Mouse (Mus musculus): ENCODE data around the gene Clip4. TPM values are rescaled to one million over a fixed set of nuclear protein-coding genes. Genes with fewer than 3 reads are reported as not detected.
A peak's percentile ranks its signal among the peaks of the same experiment; 100 is the strongest.

Clip4 gene
- polyA plus RNA-seq, 1 experiment from 2014 or later, result 15.3 TPM

- Histone ChIP-seq H3K4me1 (ENCODE audit: control insufficient read depth, insufficient read depth, low read length) (peaks cover 2% of the 10 kb centered on the region; the same call in 1 of the 2 replicates), H3K4me2 (ENCODE audit: low read depth, low read length) (no peak overlapping the region), H3K27me3 (replicated peaks; ENCODE audit: control insufficient read depth, insufficient read depth, low read length) (no peaks in the 10 kb centered on the region), H3K4me3 (ENCODE audit: low read depth, low read length) (no peak overlapping the region), H3K9me3 (ENCODE audit: control insufficient read depth, low read length) (peaks cover 9% of the 10 kb centered on the region; the same call in 1 of the 2 replicates), H3K27ac (replicated peaks; ENCODE audit: low read depth, low read length) (no peak overlapping the region), H3K9ac (ENCODE audit: low read depth, low read length) (no peak overlapping the region), H3K36me3 (ENCODE audit: control insufficient read depth, insufficient read depth, low read length) (no peaks in the 10 kb centered on the region)
- DNase-seq (ENCODE audit: low spot score), result peak; percentile 80
- ATAC-seq (ENCODE audit: low read depth), result peak; percentile 27; the same call in 1 of the 2 replicates
- 51% methylated on average over 4 of the region's 4 CpGs for WGBS
Observed at GRCm38 (mm10) chr17:71780945-71781344, 12.7 kb downstream of the Clip4 start.

GRCm38 (mm10) chr17:71782242-71782698 lies 14.0 kb downstream of the Clip4 start:
- peak; percentile 88 for ATAC-seq (ENCODE audit: low read depth)
- no CpG with 5 or more reads among the region's 29 CpGs for WGBS
- peak; percentile 52 for DNase-seq (ENCODE audit: low spot score)
- H3K4me2 ChIP-seq (ENCODE audit: low read depth, low read length), result peak overlapping the region; percentile 83
- peak overlapping the region; percentile 65; the same call in 1 of the 2 replicates for H3K27ac ChIP-seq (replicated peaks; ENCODE audit: low read depth, low read length)
- H3K4me1 ChIP-seq (ENCODE audit: control insufficient read depth, insufficient read depth, low read length), result peaks cover 2% of the 10 kb centered on the region; the same call in 1 of the 2 replicates
- no peaks in the 10 kb centered on the region for H3K27me3 ChIP-seq (replicated peaks; ENCODE audit: control insufficient read depth, insufficient read depth, low read length)
- H3K4me3 ChIP-seq (ENCODE audit: low read depth, low read length), result peak overlapping the region; percentile 78
- H3K9ac ChIP-seq (ENCODE audit: low read depth, low read length), result peak overlapping the region; percentile 82
- peaks cover 9% of the 10 kb centered on the region; the same call in 1 of the 2 replicates for H3K9me3 ChIP-seq (ENCODE audit: control insufficient read depth, low read length)
- H3K36me3 ChIP-seq (ENCODE audit: control insufficient read depth, insufficient read depth, low read length), result no peaks in the 10 kb centered on the region

- Histone ChIP-seq H3K9me3 (ENCODE audit: control insufficient read depth, low read length) (peaks cover 9% of the 10 kb centered on the region; the same call in 1 of the 2 replicates), H3K36me3 (ENCODE audit: control insufficient read depth, insufficient read depth, low read length) (no peaks in the 10 kb centered on the region), H3K4me1 (ENCODE audit: control insufficient read depth, insufficient read depth, low read length) (peaks cover 2% of the 10 kb centered on the region; the same call in 1 of the 2 replicates), H3K4me3 (ENCODE audit: low read depth, low read length) (peak overlapping the region; percentile 78), H3K27ac (replicated peaks; ENCODE audit: low read depth, low read length) (peak overlapping the region; percentile 65), H3K27me3 (replicated peaks; ENCODE audit: control insufficient read depth, insufficient read depth, low read length) (no peaks in the 10 kb centered on the region), H3K4me2 (ENCODE audit: low read depth, low read length) (peak overlapping the region; percentile 83), H3K9ac (ENCODE audit: low read depth, low read length) (peak overlapping the region; percentile 82)
- peak; percentile 41; the same call in 1 of the 2 replicates for ATAC-seq (ENCODE audit: low read depth)
- 0% methylated on average over 20 of the region's 59 CpGs for WGBS
- DNase-seq (ENCODE audit: low spot score), result peak; percentile 34
Observed at GRCm38 (mm10) chr17:71782699-71783365, 14.6 kb downstream of the Clip4 start.

GRCm38 (mm10) chr17:71783366-71783735 lies 15.1 kb downstream of the Clip4 start:
- peak overlapping the region; percentile 82 for H3K9ac ChIP-seq (ENCODE audit: low read depth, low read length)
- peak; percentile 27 for DNase-seq (ENCODE audit: low spot score)

GRCm38 (mm10) chr17:71786456-71786855 lies 18.2 kb downstream of the Clip4 start:
- Histone ChIP-seq H3K36me3 (ENCODE audit: control insufficient read depth, insufficient read depth, low read length) (0 out of 2 replicates have a peak, but pooled peaks cover 4% of the 10 kb centered on the region), H3K9me3 (ENCODE audit: control insufficient read depth, low read length) (0 out of 2 replicates have a peak, but pooled peaks cover 6% of the 10 kb centered on the region), H3K9ac (ENCODE audit: low read depth, low read length) (no peak overlapping the region), H3K27ac (replicated peaks; ENCODE audit: low read depth, low read length) (no peak overlapping the region), H3K4me3 (ENCODE audit: low read depth, low read length) (no peak overlapping the region), H3K4me2 (ENCODE audit: low read depth, low read length) (no peak overlapping the region), H3K4me1 (ENCODE audit: control insufficient read depth, insufficient read depth, low read length) (peaks cover 2% of the 10 kb centered on the region; the same call in 1 of the 2 replicates), H3K27me3 (replicated peaks; ENCODE audit: control insufficient read depth, insufficient read depth, low read length) (no peaks in the 10 kb centered on the region)
- DNase-seq (ENCODE audit: low spot score) (no peak), ATAC-seq (ENCODE audit: low read depth) (no peak)

More at GRCm38 (mm10) chr17:71783366-71783735, 15.1 kb downstream of the Clip4 start:
- Histone ChIP-seq H3K4me2 (ENCODE audit: low read depth, low read length) (peak overlapping the region; percentile 83), H3K27ac (replicated peaks; ENCODE audit: low read depth, low read length) (no peak overlapping the region), H3K9me3 (ENCODE audit: control insufficient read depth, low read length) (peaks cover 9% of the 10 kb centered on the region; the same call in 1 of the 2 replicates), H3K36me3 (ENCODE audit: control insufficient read depth, insufficient read depth, low read length) (no peaks in the 10 kb centered on the region), H3K4me3 (ENCODE audit: low read depth, low read length) (peak overlapping the region; percentile 78), H3K4me1 (ENCODE audit: control insufficient read depth, insufficient read depth, low read length) (peaks cover 2% of the 10 kb centered on the region; the same call in 1 of the 2 replicates), H3K27me3 (replicated peaks; ENCODE audit: control insufficient read depth, insufficient read depth, low read length) (no peaks in the 10 kb centered on the region)
- WGBS, result 8% methylated on average over 10 of the region's 10 CpGs
- no peak for ATAC-seq (ENCODE audit: low read depth)

- ATAC-seq (ENCODE audit: low read depth) (no peak), DNase-seq (ENCODE audit: low spot score) (no peak)
- Histone ChIP-seq H3K27me3 (replicated peaks; ENCODE audit: control insufficient read depth, insufficient read depth, low read length) (no peaks in the 10 kb centered on the region), H3K4me3 (ENCODE audit: low read depth, low read length) (no peak overlapping the region), H3K9me3 (ENCODE audit: control insufficient read depth, low read length) (0 out of 2 replicates have a peak, but pooled peaks cover 6% of the 10 kb centered on the region), H3K36me3 (ENCODE audit: control insufficient read depth, insufficient read depth, low read length) (peaks cover 8% of the 10 kb centered on the region; the same call in 1 of the 2 replicates), H3K9ac (ENCODE audit: low read depth, low read length) (no peak overlapping the region), H3K4me1 (ENCODE audit: control insufficient read depth, insufficient read depth, low read length) (no peaks in the 10 kb centered on the region), H3K27ac (replicated peaks; ENCODE audit: low read depth, low read length) (no peak overlapping the region), H3K4me2 (ENCODE audit: low read depth, low read length) (no peak overlapping the region)
- 84% methylated on average over 4 of the region's 4 CpGs for WGBS
Observed at GRCm38 (mm10) chr17:71791109-71791508, 22.8 kb downstream of the Clip4 start.

- DNase-seq (ENCODE audit: low spot score) (no peak), ATAC-seq (ENCODE audit: low read depth) (no peak)
- no peak overlapping the region for H3K4me2 ChIP-seq (ENCODE audit: low read depth, low read length)
- H3K9me3 ChIP-seq (ENCODE audit: control insufficient read depth, low read length), result 0 out of 2 replicates have a peak, but pooled peaks cover 6% of the 10 kb centered on the region
- no peak overlapping the region for H3K27ac ChIP-seq (replicated peaks; ENCODE audit: low read depth, low read length)
- no peak overlapping the region for H3K9ac ChIP-seq (ENCODE audit: low read depth, low read length)
- peaks cover 8% of the 10 kb centered on the region; the same call in 1 of the 2 replicates for H3K36me3 ChIP-seq (ENCODE audit: control insufficient read depth, insufficient read depth, low read length)
- H3K4me1 ChIP-seq (ENCODE audit: control insufficient read depth, insufficient read depth, low read length), result no peaks in the 10 kb centered on the region
- no peak overlapping the region for H3K4me3 ChIP-seq (ENCODE audit: low read depth, low read length)
- H3K27me3 ChIP-seq (replicated peaks; ENCODE audit: control insufficient read depth, insufficient read depth, low read length), result no peaks in the 10 kb centered on the region
- WGBS, result 60% methylated on average over 4 of the region's 4 CpGs
Observed at GRCm38 (mm10) chr17:71791622-71792021, 23.3 kb downstream of the Clip4 start.

GRCm38 (mm10) chr17:71795521-71796205 lies 27.4 kb downstream of the Clip4 start:
- no peak for ATAC-seq (ENCODE audit: low read depth)
- Histone ChIP-seq H3K4me2 (ENCODE audit: low read depth, low read length) (no peak overlapping the region), H3K27ac (replicated peaks; ENCODE audit: low read depth, low read length) (0 out of 2 replicates have a peak overlapping the region, but pooled peaks have one; percentile 5), H3K4me3 (ENCODE audit: low read depth, low read length) (no peak overlapping the region), H3K9me3 (ENCODE audit: control insufficient read depth, low read length) (no peaks in the 10 kb centered on the region), H3K27me3 (replicated peaks; ENCODE audit: control insufficient read depth, insufficient read depth, low read length) (no peaks in the 10 kb centered on the region), H3K4me1 (ENCODE audit: control insufficient read depth, insufficient read depth, low read length) (no peaks in the 10 kb centered on the region), H3K36me3 (ENCODE audit: control insufficient read depth, insufficient read depth, low read length) (peaks cover 9% of the 10 kb centered on the region; the same call in 1 of the 2 replicates), H3K9ac (ENCODE audit: low read depth, low read length) (no peak overlapping the region)
- DNase-seq (ENCODE audit: low spot score), result peak; percentile 39
- 77% methylated on average over 15 of the region's 15 CpGs for WGBS

All from embryonic facial prominence, embryonic 14.5 days (tissue).